Mouse (Mus musculus) heart, postnatal 0 days (tissue): ENCODE data around the gene Card10.

Experiments
- CTCF ChIP-seq: IDR thresholded peaks from 2 replicates; pipeline ENCODE4 v1.5.1; 2016; ENCODE audit warnings: antibody characterized with exemption, control low read depth, low read depth
- EP300 ChIP-seq: IDR thresholded peaks from 2 replicates; pipeline ENCODE4 v1.6.1; 2016; ENCODE audit warnings: antibody characterized with exemption, low read depth

DNA sequence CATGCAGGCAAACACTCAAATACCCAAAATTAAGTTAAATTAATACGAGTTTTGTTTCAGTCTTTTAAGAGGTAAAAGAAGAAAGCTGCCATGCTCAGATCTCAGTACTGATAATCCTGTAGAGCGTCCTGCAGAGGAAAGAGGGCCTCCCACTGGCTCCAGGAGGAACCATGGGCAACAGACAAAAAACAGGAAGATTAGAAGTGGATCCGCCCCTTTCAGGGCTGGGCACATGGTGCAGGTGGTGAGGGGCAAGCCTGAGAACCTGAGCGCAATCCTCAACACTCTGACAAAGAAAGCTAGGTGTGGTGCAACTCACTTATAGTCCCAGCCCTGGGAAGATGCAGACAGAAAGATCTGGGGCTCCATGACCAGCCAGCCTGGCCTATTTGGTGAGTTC, 71.0 kb downstream of the Card10 start:
- no peak for TF ChIP-seq CTCF
- TF ChIP-seq EP300, result no peak
